Mouse (Mus musculus): Measurements from ENCODE around the gene Pgpep1. TPM values are rescaled to one million over a fixed set of nuclear protein-coding genes. Genes with fewer than 3 reads are reported as not detected.
A peak's percentile ranks its signal among the peaks of the same experiment; 100 is the strongest.

Pgpep1 gene
- total and polyA plus RNA-seq, 2 experiments from 2014 or later, result 29.1 to 36.3 TPM

GRCm38 (mm10) chr8:70606780-70607602 lies 53.2 kb downstream of the Pgpep1 start:
- Histone ChIP-seq H3K27me3 (ENCODE audit: control insufficient read depth, insufficient read depth, low read length) (no peaks in the 10 kb centered on the region), H3K4me2 (ENCODE audit: low read depth, low read length) (peak overlapping the region; percentile 96), H3K9me3 (replicated peaks; ENCODE audit: control insufficient read depth, low read length) (no peaks in the 10 kb centered on the region), H3K9ac (replicated peaks; ENCODE audit: low read depth, low read length) (peak overlapping the region; percentile 69), H3K4me3 (ENCODE audit: low read depth, low read length) (peak overlapping the region; percentile 58), H3K27ac (ENCODE audit: low read depth) (no peak overlapping the region), H3K4me1 (ENCODE audit: control insufficient read depth, insufficient read depth) (peaks cover 11% of the 10 kb centered on the region; the same call in 1 of the 2 replicates), H3K36me3 (replicated peaks; ENCODE audit: control insufficient read depth, insufficient read depth, low read length) (0 out of 2 replicates have a peak, but pooled peaks cover 5% of the 10 kb centered on the region)
- TF ChIP-seq EP300 (IDR thresholded peaks at IDR 0.05; ENCODE audit: low read depth), result no peak
- TF ChIP-seq CTCF (IDR thresholded peaks at IDR 0.05; ENCODE audit: low read depth), result no peak
- WGBS, result 71% methylated on average over 18 of the region's 18 CpGs
- DNase-seq (ENCODE audit: low spot score) (no peak), ATAC-seq (ENCODE audit: insufficient read depth, low read depth) (no peak)

- ATAC-seq (ENCODE audit: insufficient read depth, low read depth) (no peak), DNase-seq (ENCODE audit: low spot score) (no peak)
- Histone ChIP-seq H3K27me3 (ENCODE audit: control insufficient read depth, insufficient read depth, low read length) (no peaks in the 10 kb centered on the region), H3K4me1 (ENCODE audit: control insufficient read depth, insufficient read depth) (peaks cover 15% of the 10 kb centered on the region), H3K27ac (ENCODE audit: low read depth) (no peak overlapping the region), H3K4me2 (ENCODE audit: low read depth, low read length) (peak overlapping the region; percentile 96; the same call in 1 of the 2 replicates), H3K9ac (replicated peaks; ENCODE audit: low read depth, low read length) (no peak overlapping the region), H3K9me3 (replicated peaks; ENCODE audit: control insufficient read depth, low read length) (no peaks in the 10 kb centered on the region), H3K4me3 (ENCODE audit: low read depth, low read length) (no peak overlapping the region), H3K36me3 (replicated peaks; ENCODE audit: control insufficient read depth, insufficient read depth, low read length) (0 out of 2 replicates have a peak, but pooled peaks cover 5% of the 10 kb centered on the region)
- TF ChIP-seq EP300 (IDR thresholded peaks at IDR 0.05; ENCODE audit: low read depth), result no peak
- TF ChIP-seq CTCF (IDR thresholded peaks at IDR 0.05; ENCODE audit: low read depth), result no peak
- 81% methylated on average over 9 of the region's 9 CpGs for WGBS
These were observed 54.1 kb downstream of the Pgpep1 start for GRCm38 (mm10) chr8:70605871-70606779.

- ATAC-seq (ENCODE audit: insufficient read depth, low read depth), result no peak
- Histone ChIP-seq H3K27me3 (ENCODE audit: control insufficient read depth, insufficient read depth, low read length) (no peaks in the 10 kb centered on the region), H3K9me3 (replicated peaks; ENCODE audit: control insufficient read depth, low read length) (no peaks in the 10 kb centered on the region), H3K4me1 (ENCODE audit: control insufficient read depth, insufficient read depth) (peaks cover 20% of the 10 kb centered on the region), H3K4me2 (ENCODE audit: low read depth, low read length) (no peak overlapping the region), H3K36me3 (replicated peaks; ENCODE audit: control insufficient read depth, insufficient read depth, low read length) (0 out of 2 replicates have a peak, but pooled peaks cover 5% of the 10 kb centered on the region), H3K27ac (ENCODE audit: low read depth) (no peak overlapping the region), H3K4me3 (ENCODE audit: low read depth, low read length) (no peak overlapping the region), H3K9ac (replicated peaks; ENCODE audit: low read depth, low read length) (no peak overlapping the region)
- 87% methylated on average over 7 of the region's 7 CpGs for WGBS
- TF ChIP-seq CTCF (IDR thresholded peaks at IDR 0.05; ENCODE audit: low read depth) (no peak), EP300 (IDR thresholded peaks at IDR 0.05; ENCODE audit: low read depth) (no peak)
- no peak for DNase-seq (ENCODE audit: low spot score)
These were observed 55.6 kb downstream of the Pgpep1 start for GRCm38 (mm10) chr8:70604558-70604957.

GRCm38 (mm10) chr8:70602139-70602811 lies 57.9 kb downstream of the Pgpep1 start:
- 91% methylated on average over 13 of the region's 13 CpGs for WGBS
- DNase-seq (ENCODE audit: low spot score), result no peak
- no peak overlapping the region for H3K27ac ChIP-seq (ENCODE audit: low read depth)
- H3K4me3 ChIP-seq (ENCODE audit: low read depth, low read length), result no peak overlapping the region
- no peak for ATAC-seq (ENCODE audit: insufficient read depth, low read depth)
- TF ChIP-seq CTCF (IDR thresholded peaks at IDR 0.05; ENCODE audit: low read depth), result no peak
- no peak for TF ChIP-seq EP300 (IDR thresholded peaks at IDR 0.05; ENCODE audit: low read depth)
- 0 out of 2 replicates have a peak, but pooled peaks cover 5% of the 10 kb centered on the region for H3K36me3 ChIP-seq (replicated peaks; ENCODE audit: control insufficient read depth, insufficient read depth, low read length)
- H3K27me3 ChIP-seq (ENCODE audit: control insufficient read depth, insufficient read depth, low read length), result no peaks in the 10 kb centered on the region
- H3K4me1 ChIP-seq (ENCODE audit: control insufficient read depth, insufficient read depth), result peaks cover 16% of the 10 kb centered on the region
- H3K9ac ChIP-seq (replicated peaks; ENCODE audit: low read depth, low read length), result no peak overlapping the region
- H3K9me3 ChIP-seq (replicated peaks; ENCODE audit: control insufficient read depth, low read length), result no peaks in the 10 kb centered on the region
- no peak overlapping the region for H3K4me2 ChIP-seq (ENCODE audit: low read depth, low read length)

- 0 out of 2 replicates have a peak, but pooled peaks cover 5% of the 10 kb centered on the region for H3K36me3 ChIP-seq (replicated peaks; ENCODE audit: control insufficient read depth, insufficient read depth, low read length)
- H3K27me3 ChIP-seq (ENCODE audit: control insufficient read depth, insufficient read depth, low read length), result no peaks in the 10 kb centered on the region
- TF ChIP-seq CTCF (IDR thresholded peaks at IDR 0.05; ENCODE audit: low read depth) (no peak), EP300 (IDR thresholded peaks at IDR 0.05; ENCODE audit: low read depth) (no peak)
- peaks cover 14% of the 10 kb centered on the region for H3K4me1 ChIP-seq (ENCODE audit: control insufficient read depth, insufficient read depth)
- no peaks in the 10 kb centered on the region for H3K9me3 ChIP-seq (replicated peaks; ENCODE audit: control insufficient read depth, low read length)
- DNase-seq (ENCODE audit: low spot score), result peak; percentile 53
- H3K9ac ChIP-seq (replicated peaks; ENCODE audit: low read depth, low read length), result no peak overlapping the region
- H3K4me3 ChIP-seq (ENCODE audit: low read depth, low read length), result peak overlapping the region; percentile 18; the same call in 1 of the 2 replicates
- peak; percentile 40 for ATAC-seq (ENCODE audit: insufficient read depth, low read depth)
- 5% methylated on average over 24 of the region's 26 CpGs for WGBS
- peak overlapping the region; percentile 69 for H3K27ac ChIP-seq (ENCODE audit: low read depth)
- H3K4me2 ChIP-seq (ENCODE audit: low read depth, low read length), result peak overlapping the region; percentile 45
These were observed 58.9 kb downstream of the Pgpep1 start for GRCm38 (mm10) chr8:70601271-70601649.
